Mouse (Mus musculus) left cerebral cortex, postnatal 14 days (tissue): ENCODE data around the gene Rhbdd1. TPM values are rescaled to one million over a fixed set of nuclear protein-coding genes. Genes with fewer than 3 reads are reported as not detected.
A peak's percentile ranks its signal among the peaks of the same experiment; 100 is the strongest.

Experiments used
- DNase-seq, 2 experiments: peaks; one replicate each; pipeline ENCODE4 v3.0.0; 2021 to 2022; ENCODE audit warnings: low spot score in 2 of 2, mixed read lengths in 1 of 2
- intact Hi-C: fragments of 180-260 bp; cut with DNase I; formaldehyde crosslinking; loops from one replicate; pipeline ENCODE4 v1.15.1; 2025
- long read RNA-seq, 2 experiments: library from polyadenylated mRNA; stranded (forward); transcript quantifications; one replicate each; pipeline ENCODE4 v2.0.0; 2021
- total RNA-seq, 2 experiments: library from RNA; stranded (reverse); gene quantifications; 2 replicates each; pipeline ENCODE4 v1.2.3; 2021

The Rhbdd1 gene
- 1 to 10 TPM; 5.4 to 5.6 TPM for total RNA-seq
- long read RNA-seq, experiment 1, partial matches to known transcripts = 2 of 3 reads
- long read RNA-seq, experiment 1, other reads (novel, unspliced or antisense) = 0 of 3 reads
- long read RNA-seq, experiment 2, partial matches to known transcripts = 2 of 5 reads
- long read RNA-seq, experiment 2, other reads (novel, unspliced or antisense) = 0 of 5 reads

DNA sequence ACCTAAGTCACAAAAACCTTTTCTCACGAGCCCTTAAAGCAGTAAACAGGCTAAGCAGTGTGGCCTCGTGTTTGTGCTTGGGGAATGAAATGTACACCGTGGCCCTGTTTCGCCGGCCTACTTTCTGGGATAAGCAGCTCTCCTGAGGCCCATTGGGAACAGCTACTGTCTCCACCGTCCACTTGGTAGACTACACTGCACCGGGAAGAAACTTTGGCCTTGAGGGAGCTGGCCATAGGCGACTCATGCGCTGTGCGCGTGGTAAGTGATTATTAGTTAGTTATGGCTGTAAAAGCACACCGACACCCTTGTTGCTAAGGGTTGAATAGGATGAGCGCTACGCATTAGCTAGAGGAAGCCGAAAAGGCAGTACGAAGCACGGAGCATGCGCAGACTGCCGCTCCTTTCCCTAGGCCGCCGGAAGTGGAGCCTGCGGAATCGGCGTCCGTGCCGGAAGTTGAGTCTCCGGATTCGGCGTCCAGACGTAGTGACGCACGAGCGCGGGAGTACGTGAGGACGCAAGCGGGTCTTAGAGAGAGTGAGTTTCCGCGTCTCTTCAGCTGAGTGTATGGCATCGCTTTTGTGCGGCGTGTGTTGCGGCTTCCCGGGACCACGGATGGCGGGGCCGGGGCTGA is at the start of gene Rhbdd1:
Rhbdd1 (plus strand) TSS at position 342 of the 635 bp plus-strand sequence.
- DNase-seq = peak; percentile 98 to 99
- intact Hi-C loops = loop anchor here (5.0 kb wide), 1 partner anchor 116 kb away; no protein-coding TSS in a partner anchor

DNA sequence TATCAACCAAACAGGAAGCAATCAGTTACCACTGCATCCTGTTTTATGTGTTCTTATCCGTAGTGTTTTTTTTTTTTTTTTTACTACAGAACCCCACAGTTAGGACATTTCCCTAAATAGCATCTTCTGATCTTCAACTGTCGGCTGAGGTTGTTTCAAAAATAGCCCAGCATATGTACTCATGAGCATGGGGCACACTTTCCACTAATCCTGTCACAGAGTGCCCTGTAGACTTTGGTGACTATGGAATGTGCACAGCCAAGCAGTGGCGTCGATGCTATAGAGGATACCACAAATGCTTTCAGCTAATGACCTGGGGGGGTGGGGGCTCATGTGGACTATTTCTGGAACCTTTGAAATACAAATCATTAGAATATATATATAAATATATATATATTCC is 48.7 kb upstream of the Rhbdd1 start:
- no peak for DNase-seq
- intact Hi-C loops = no loop called here

DNA sequence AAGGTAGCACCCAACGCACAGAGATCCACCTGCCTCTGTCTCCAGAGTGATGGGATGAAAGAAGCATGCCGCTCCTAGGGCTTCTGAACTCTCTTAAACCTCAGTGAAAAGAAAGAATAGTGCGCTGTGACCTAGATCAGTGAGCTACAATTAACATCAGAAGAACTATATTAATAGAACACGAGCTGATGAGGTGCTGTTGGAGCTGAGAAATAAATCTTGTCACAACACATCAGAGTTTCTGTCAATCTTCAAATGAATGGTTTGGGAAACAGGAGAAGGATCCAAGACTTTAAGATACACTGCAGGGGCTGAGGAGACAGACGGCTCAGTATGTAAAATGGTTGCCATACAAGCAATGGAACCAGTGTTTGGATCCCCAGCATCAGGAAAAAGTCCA is 44.0 kb upstream of the Rhbdd1 start:
- no peak for DNase-seq
- intact Hi-C loops = no loop called here

DNA sequence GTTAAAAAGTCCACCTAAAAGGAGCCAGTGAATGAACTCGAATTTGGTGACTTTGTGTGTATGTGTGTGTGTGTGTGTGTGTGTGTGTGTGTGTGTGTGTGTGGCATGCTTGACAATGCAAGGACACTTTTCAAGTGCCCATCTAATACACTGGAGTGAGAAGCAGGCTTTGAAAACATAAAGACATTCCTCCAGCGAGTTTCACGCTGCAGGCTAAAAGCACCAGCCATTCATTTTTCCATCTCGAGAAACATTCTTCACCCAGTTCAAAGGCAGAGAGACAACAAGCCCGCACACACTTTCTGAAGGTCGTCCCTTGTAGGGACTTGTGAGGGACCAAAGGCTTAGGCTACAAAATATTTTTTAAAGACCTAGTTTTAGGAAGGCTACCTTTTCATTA is 42.7 kb upstream of the Rhbdd1 start:
- intact Hi-C loops = no loop called here
- DNase-seq = no peak

DNA sequence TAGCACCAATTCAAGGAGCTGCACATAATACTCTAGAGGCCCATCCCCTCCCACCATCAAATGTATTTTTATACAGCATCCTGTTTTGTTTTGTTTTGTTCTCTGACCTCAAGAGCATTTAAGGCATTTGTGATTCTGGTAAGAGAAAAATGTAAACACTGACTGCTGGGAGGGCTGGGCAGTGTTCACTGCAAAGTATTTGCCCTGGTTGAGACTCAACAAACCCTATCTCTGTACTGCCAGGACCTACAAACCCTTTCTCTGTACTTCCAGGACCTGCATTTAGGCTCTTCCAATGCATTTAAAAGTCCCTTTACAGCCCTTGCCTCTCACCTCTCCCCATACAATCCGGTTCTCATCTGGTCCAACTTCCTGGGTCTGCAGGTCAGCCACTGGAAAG is 41.9 kb upstream of the Rhbdd1 start:
- DNase-seq = no peak
- intact Hi-C loops = no loop called here

DNA sequence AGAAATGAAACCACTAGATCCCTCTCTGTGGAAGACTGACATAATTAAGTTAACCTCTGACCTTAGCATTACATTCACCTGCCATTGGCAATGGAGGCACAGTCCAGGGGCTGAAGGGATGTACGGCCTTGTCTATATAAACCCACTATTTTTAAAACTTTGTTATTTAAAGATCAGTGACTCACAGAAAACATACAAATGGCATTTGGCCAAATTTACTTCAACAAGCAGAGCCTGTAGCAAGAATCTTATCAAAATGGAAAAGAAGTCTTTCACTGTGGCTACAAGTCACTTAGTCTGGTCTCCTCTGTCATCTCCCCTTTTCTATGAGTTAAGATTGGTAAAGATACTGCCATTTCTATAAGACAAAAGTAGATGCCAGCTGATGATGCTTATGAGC is 36.5 kb upstream of the Rhbdd1 start:
- intact Hi-C loops = loop anchor here (10.0 kb wide), 1 partner anchor 685 kb away; no protein-coding TSS in a partner anchor
- no peak for DNase-seq

DNA sequence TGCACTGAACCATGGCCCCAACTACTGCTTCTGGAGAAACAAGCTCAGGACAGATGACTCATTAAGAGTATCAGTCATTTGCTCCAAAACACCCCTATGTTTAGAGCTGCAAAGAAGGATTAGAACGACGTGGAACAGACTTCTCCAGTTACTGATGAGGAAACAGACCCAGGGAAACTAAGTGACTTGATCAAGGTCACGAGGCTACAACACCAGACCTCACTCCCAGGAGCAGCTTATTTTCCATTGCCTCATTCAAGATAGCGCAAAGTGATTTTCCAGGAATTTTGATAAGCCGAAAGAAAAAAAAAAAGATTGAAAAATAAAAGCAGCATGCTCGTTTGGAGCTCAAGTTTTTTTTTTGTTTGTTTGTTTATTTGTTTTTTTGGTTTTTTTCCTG is 34.4 kb upstream of the Rhbdd1 start:
- DNase-seq = no peak
- intact Hi-C loops = loop anchor here (10.0 kb wide), 1 partner anchor 687 kb away; no protein-coding TSS in a partner anchor

DNA sequence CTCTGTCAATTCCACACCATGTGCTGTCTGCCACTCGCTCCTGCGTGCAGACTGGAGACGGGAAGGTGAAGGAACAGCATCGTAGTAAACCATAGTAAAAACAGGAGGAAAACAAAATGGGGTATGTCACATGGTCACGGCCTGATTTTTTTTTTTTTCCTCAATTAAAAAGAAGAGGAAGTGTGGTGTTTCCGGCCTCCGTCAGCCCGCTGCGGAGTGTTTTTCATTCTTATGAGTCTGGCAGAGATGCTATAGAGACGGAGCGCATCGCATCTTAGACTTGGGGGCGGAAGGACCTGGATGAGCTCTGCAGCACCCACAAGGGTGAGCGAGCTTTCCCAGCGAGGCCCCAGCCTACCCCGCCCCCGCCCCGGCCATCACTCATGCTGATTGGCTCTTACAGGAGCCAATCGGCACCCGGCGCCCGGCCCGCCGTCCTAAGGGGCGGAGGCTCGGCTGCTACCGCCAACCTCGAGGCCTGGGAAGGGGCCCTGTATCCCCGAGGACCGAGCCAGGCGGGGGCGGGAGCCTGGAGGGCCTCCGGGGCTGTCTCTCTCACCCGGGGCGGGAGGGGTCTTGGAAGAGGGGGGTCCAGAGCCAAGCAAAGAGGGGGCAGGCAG is 33.1 kb upstream of the Rhbdd1 start:
- DNase-seq = peak; percentile 86 to 87
- intact Hi-C loops = loop anchor here (10.0 kb wide), 1 partner anchor 688 kb away; no protein-coding TSS in a partner anchor

DNA sequence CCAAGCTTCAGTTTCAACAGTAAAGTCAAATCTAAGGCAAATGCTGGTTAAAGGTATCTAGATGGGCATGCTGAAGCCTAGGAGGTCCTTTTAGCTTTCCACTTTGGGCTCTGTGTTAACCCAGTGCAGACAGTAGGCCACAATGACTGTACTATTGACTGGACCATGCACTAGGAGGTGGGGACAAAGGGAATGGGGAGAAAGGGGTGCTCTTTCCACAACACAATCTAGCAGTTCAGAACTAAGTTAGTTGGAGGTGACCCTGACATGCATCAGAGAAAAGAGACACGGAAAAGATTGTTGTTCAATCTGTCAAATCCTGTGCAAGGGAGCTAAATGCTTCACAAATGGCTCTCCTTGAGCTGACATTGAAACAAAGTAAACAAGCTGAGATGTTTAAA is 32.4 kb upstream of the Rhbdd1 start:
- intact Hi-C loops = loop anchor here (10.0 kb wide), 1 partner anchor 689 kb away; no protein-coding TSS in a partner anchor

DNA sequence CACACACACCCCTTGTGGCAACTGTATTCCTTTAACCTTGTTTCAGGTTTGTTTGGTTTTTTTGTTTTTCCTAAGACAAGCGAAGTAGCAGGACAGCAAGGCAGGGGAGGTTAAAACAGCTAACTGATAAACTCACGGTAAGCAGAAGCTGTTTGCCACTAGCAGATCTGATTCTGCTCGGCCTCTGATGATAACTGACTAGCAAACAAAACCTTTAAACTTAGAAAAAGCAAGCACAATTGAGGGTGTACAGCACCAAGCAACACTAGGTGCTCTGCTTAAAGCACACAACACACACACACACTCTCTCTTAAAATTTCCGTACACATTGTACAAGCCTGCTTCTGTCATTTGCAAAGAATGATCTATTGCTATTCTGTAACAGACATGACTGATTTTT is 31.8 kb upstream of the Rhbdd1 start:
- DNase-seq = no peak
- intact Hi-C loops = loop anchor here (10.0 kb wide), 1 partner anchor 690 kb away; no protein-coding TSS in a partner anchor

More for the DNA sequence above, 32.4 kb upstream of the Rhbdd1 start:
- no peak for DNase-seq

DNA sequence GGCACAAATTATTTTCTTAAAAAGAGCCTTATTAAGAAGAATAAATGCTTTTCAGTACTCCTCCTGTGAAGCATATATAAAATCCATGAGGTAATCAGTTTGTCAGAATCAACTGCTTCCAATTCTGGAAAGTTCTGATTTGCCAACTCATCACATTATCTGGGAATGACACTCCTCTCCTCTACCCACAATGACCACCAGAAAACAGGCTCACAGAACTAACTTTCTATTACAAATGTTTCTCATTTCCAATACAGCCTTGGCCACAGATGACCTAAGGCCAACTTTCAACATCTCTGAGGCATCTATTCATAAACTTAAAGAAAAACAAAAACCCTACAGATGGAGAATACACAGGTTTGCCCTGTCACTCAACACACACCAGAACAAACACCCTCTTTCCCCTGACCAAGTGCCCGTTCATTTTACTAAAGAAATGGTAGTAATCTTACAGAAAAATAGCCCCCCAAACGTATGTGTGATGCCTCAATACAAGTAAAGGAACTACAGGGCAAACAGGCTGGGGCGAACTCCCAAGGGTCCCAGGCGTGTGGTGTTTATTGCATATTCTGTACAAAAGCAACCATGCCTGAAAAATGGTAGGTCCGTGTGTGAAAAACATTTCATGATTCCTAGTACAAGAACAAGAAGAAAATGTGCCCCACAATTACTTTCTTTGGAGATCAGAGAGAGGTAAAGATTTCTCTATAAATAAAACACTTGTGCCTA is 30.6 kb upstream of the Rhbdd1 start:
- no peak for DNase-seq
- intact Hi-C loops = loop anchor here (10.0 kb wide), 1 partner anchor 691 kb away; no protein-coding TSS in a partner anchor

DNA sequence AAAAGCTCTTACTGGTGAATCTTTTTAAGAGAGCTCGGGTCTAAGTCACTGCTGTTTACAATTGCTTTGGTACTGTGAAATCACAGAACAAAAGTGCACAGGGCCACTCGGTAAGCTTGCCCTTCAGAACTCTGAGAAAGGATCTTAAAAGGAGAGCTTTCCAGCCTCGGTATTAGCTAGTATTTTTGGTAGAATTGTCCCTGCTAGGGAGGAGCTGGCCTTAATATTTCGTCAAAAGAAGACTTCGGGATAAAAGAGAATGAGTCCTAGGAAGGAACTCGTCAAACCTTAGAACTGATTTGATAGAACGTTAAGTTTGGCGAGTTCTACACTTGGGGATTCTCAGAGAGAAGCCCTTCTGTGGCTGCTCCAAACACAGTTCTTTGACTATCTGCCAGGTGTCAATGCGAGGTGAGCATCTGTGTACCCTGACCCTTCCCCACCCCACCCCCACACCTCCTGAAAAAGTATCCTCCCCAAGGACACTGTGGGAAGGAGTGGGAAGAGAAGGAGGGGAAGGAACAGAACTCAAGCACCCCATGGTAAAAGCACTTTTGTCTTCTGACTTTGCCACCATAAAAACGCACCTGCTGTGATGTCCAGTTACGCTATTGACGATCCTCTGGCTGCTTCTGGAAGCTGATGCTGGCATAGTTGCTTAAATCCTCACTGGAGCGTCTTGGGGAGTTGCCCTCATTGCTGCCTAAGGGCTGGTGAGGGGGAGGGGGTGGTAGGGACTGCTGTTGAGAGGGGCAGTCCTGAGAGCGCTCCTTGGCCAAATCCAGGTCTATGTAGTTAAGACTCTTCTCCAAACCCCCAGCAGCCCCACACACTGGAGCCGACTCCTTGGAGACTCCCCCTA is 29.8 kb upstream of the Rhbdd1 start:
- intact Hi-C loops = loop anchor here (10.0 kb wide), 1 partner anchor 692 kb away; no protein-coding TSS in a partner anchor
- DNase-seq = no peak

DNA sequence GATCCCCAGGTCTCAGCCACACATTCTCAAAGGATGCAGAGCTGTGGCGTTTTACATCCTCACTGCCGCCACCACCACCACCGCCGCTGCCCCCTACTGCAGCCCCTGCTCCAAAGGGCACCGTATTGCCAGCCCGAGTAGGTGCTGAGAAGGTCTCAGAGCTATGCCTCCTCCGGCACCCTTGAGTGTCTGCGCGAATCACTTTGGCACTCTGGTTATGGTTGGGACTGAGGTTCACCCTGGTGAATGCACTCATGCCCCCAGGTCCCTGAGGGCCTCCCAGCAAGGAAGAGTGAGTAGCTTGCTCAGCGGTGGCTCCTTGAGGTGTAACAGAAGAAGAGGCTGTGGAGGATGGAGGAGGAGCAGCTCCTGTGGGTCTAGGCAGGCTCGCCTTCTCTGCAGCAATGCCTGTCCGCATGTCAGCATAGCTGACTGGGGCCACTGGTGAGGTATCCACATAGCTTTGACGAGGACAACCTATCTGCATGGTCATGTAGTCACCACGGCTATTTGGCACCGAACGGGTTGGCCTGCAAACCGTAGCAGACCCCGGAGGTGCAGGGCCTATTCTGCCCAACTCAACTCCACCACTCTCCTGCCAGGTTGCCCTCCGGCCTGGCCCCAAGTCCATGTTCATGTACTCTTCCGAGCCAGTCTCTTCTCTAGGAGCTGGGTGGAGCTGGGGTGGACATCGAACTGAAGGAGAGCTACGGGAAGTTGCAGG is 29.0 kb upstream of the Rhbdd1 start:
- intact Hi-C loops = loop anchor here (10.0 kb wide), 1 partner anchor 692 kb away; no protein-coding TSS in a partner anchor
- no peak for DNase-seq

DNA sequence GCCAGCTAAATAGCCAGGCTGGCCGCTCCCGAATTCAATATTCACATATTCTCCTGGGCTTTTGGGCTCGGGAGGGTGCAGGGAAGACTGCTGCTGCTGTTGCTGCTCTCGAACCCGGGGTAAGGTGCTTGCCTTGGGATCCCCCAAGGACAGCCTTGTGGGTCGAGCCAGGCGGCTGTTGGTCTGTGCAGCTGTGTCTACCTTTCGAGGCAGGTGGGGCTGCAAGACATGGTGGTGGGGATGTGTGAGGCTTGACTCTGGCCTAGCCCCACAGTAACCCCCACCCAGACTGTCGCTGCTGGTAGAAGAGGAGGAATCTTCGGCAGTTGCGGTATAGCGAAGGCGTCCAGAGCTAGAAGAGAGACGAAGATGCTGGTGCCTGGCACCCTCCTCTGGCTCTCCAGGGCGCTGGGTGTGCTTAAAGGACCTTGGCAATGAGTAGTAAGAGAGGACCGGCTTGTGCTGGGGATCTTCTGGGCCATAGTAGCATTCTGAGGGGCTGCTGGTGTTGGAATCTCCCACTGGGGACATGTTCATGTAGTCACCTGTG is 28.4 kb upstream of the Rhbdd1 start:
- intact Hi-C loops = loop anchor here (10.0 kb wide), 1 partner anchor 693 kb away; no protein-coding TSS in a partner anchor
- no peak for DNase-seq

DNA sequence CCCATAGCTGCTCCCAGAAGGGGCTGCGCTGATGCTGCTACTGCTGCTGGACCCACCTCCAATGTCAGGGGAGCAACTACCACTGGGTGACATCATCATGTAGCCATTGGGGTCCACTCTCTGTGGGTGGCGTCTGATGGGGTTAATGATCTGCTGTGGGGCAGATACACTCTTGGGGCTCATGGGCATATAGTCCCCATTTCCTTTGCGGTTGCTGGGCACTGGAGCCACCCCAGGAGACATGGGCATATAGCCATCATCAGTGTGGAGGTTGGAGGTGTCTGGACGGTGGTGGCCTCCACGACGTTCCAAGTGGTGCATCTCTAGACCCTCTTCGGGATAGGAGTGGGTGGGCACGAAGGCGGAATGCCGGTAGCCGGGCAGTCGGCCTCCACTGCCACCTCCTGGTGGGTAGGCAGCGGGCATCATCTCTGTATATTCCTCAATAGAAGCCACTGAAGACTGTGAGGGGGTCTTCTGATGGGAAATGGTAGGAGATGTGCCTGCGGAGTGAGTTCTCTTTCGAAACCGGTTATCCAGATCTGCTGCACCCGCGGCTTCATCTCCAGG is 27.7 kb upstream of the Rhbdd1 start:
- no peak for DNase-seq
- intact Hi-C loops = loop anchor here (10.0 kb wide), 1 partner anchor 694 kb away; no protein-coding TSS in a partner anchor

DNA sequence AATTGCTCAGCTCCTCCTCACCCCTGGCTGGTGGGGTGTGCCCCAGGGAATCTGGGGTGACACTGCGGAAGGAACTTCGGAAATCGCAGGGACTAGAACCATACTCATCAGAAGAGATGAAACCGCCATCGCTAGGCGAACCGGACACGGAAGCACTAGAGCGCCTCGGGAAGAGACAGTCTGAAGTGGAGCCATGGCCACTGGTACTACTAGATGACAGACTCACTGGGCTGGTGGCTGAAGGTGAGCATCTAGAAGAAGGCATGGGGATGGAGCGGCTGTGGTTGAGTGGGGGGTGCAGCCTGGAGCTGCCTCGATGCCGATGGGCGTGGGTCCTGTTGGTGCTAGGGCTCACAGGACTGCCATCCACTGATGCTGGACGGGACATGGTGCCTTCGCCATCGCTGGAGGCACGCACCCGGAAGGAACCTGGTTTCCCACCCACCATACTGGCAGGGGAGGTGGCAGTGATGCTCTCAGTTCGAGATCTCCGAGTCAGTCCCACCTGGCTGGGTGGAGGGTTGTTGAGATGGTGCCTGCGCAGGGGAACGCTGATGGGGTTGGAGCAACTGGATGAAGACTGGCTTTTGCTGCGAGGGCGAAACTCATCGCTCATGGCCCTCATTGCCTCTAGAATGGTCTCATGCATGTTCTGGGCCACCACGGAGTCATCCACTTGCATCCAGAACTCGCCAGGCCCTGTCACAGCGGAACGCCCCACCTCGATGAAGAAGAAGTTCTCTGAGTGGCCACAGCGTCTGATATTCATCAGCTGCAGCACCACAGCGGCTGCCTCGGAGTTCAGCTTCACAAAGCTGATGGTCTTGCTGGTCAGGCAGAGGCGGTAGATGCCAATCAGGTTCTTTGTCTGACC is 26.9 kb upstream of the Rhbdd1 start:
- peak in 1 of 2 experiments; percentile 14 for DNase-seq
- intact Hi-C loops = loop anchor here (10.0 kb wide), 1 partner anchor 695 kb away; no protein-coding TSS in a partner anchor
